Mouse (Mus musculus): Measurements from ENCODE around the gene Wwox. TPM values are rescaled to one million over a fixed set of nuclear protein-coding genes. Genes with fewer than 3 reads are reported as not detected.

Gene Wwox
- polyA plus RNA-seq, 1 experiment: 11.3 TPM

GRCm38 (mm10) chr8:114977746-114978145, 538.3 kb downstream of the Wwox start:
- H3K9me3 ChIP-seq (replicated peaks; ENCODE audit: control insufficient read depth, insufficient read depth, low read length, poor library complexity, severe bottlenecking): no peaks in the 10 kb centered on the region
- no peak overlapping the region for H3K27ac ChIP-seq (ENCODE audit: insufficient read depth, low read length)
- H3K9ac ChIP-seq (ENCODE audit: low read depth, poor library complexity, severe bottlenecking): no peak overlapping the region
- no peak overlapping the region for H3K4me3 ChIP-seq (ENCODE audit: low read depth, low read length)
- H3K27me3 ChIP-seq (ENCODE audit: control insufficient read depth, insufficient read depth, low read length, poor library complexity, severe bottlenecking): no peaks in the 10 kb centered on the region
- no peaks in the 10 kb centered on the region for H3K4me1 ChIP-seq (ENCODE audit: control insufficient read depth, insufficient read depth, low read length)
- no peak for TF ChIP-seq EP300 (IDR thresholded peaks at IDR 0.05; ENCODE audit: insufficient read depth, low read depth, low read length)
- TF ChIP-seq POLR2A (IDR thresholded peaks at IDR 0.05; ENCODE audit: insufficient read depth, low read length): no peak
- no peak for TF ChIP-seq CTCF (IDR thresholded peaks at IDR 0.05; ENCODE audit: low read depth, low read length)
- H3K36me3 ChIP-seq (ENCODE audit: control insufficient read depth, insufficient read depth, low read length, poor library complexity, severe bottlenecking): no peaks in the 10 kb centered on the region

GRCm38 (mm10) chr8:114978206-114978960, 538.9 kb downstream of the Wwox start:
- TF ChIP-seq EP300 (IDR thresholded peaks at IDR 0.05; ENCODE audit: insufficient read depth, low read depth, low read length) (no peak), CTCF (IDR thresholded peaks at IDR 0.05; ENCODE audit: low read depth, low read length) (no peak)
- no peak overlapping the region for H3K4me3 ChIP-seq (ENCODE audit: low read depth, low read length)
- H3K9ac ChIP-seq (ENCODE audit: low read depth, poor library complexity, severe bottlenecking): no peak overlapping the region
- H3K27me3 ChIP-seq (ENCODE audit: control insufficient read depth, insufficient read depth, low read length, poor library complexity, severe bottlenecking): no peaks in the 10 kb centered on the region
- H3K4me1 ChIP-seq (ENCODE audit: control insufficient read depth, insufficient read depth, low read length): no peaks in the 10 kb centered on the region
- no peak overlapping the region for H3K27ac ChIP-seq (ENCODE audit: insufficient read depth, low read length)
- no peaks in the 10 kb centered on the region for H3K9me3 ChIP-seq (replicated peaks; ENCODE audit: control insufficient read depth, insufficient read depth, low read length, poor library complexity, severe bottlenecking)
- no peaks in the 10 kb centered on the region for H3K36me3 ChIP-seq (ENCODE audit: control insufficient read depth, insufficient read depth, low read length, poor library complexity, severe bottlenecking)

- Histone ChIP-seq H3K4me3 (ENCODE audit: low read depth, low read length) (no peak overlapping the region), H3K4me1 (ENCODE audit: control insufficient read depth, insufficient read depth, low read length) (no peaks in the 10 kb centered on the region), H3K36me3 (ENCODE audit: control insufficient read depth, insufficient read depth, low read length, poor library complexity, severe bottlenecking) (no peaks in the 10 kb centered on the region), H3K9me3 (replicated peaks; ENCODE audit: control insufficient read depth, insufficient read depth, low read length, poor library complexity, severe bottlenecking) (no peaks in the 10 kb centered on the region), H3K9ac (ENCODE audit: low read depth, poor library complexity, severe bottlenecking) (no peak overlapping the region), H3K27me3 (ENCODE audit: control insufficient read depth, insufficient read depth, low read length, poor library complexity, severe bottlenecking) (no peaks in the 10 kb centered on the region), H3K27ac (ENCODE audit: insufficient read depth, low read length) (no peak overlapping the region)
- TF ChIP-seq POLR2A (IDR thresholded peaks at IDR 0.05; ENCODE audit: insufficient read depth, low read length): no peak
- no peak for TF ChIP-seq EP300 (IDR thresholded peaks at IDR 0.05; ENCODE audit: insufficient read depth, low read depth, low read length)
- no peak for TF ChIP-seq CTCF (IDR thresholded peaks at IDR 0.05; ENCODE audit: low read depth, low read length)
These were observed 540.2 kb downstream of the Wwox start for GRCm38 (mm10) chr8:114979671-114980070.

GRCm38 (mm10) chr8:114982762-114983161, 543.3 kb downstream of the Wwox start:
- no peak overlapping the region for H3K9ac ChIP-seq (ENCODE audit: low read depth, poor library complexity, severe bottlenecking)
- H3K27me3 ChIP-seq (ENCODE audit: control insufficient read depth, insufficient read depth, low read length, poor library complexity, severe bottlenecking): no peaks in the 10 kb centered on the region
- H3K27ac ChIP-seq (ENCODE audit: insufficient read depth, low read length): no peak overlapping the region
- TF ChIP-seq CTCF (IDR thresholded peaks at IDR 0.05; ENCODE audit: low read depth, low read length): no peak
- TF ChIP-seq EP300 (IDR thresholded peaks at IDR 0.05; ENCODE audit: insufficient read depth, low read depth, low read length): no peak
- TF ChIP-seq POLR2A (IDR thresholded peaks at IDR 0.05; ENCODE audit: insufficient read depth, low read length): no peak
- H3K9me3 ChIP-seq (replicated peaks; ENCODE audit: control insufficient read depth, insufficient read depth, low read length, poor library complexity, severe bottlenecking): no peaks in the 10 kb centered on the region
- H3K4me3 ChIP-seq (ENCODE audit: low read depth, low read length): no peak overlapping the region
- H3K36me3 ChIP-seq (ENCODE audit: control insufficient read depth, insufficient read depth, low read length, poor library complexity, severe bottlenecking): no peaks in the 10 kb centered on the region
- no peaks in the 10 kb centered on the region for H3K4me1 ChIP-seq (ENCODE audit: control insufficient read depth, insufficient read depth, low read length)

- H3K9me3 ChIP-seq (replicated peaks; ENCODE audit: control insufficient read depth, insufficient read depth, low read length, poor library complexity, severe bottlenecking): no peaks in the 10 kb centered on the region
- TF ChIP-seq CTCF (IDR thresholded peaks at IDR 0.05; ENCODE audit: low read depth, low read length) (no peak), POLR2A (IDR thresholded peaks at IDR 0.05; ENCODE audit: insufficient read depth, low read length) (no peak)
- peaks cover 1% of the 10 kb centered on the region; the same call in 1 of the 2 replicates for H3K27me3 ChIP-seq (ENCODE audit: control insufficient read depth, insufficient read depth, low read length, poor library complexity, severe bottlenecking)
- H3K9ac ChIP-seq (ENCODE audit: low read depth, poor library complexity, severe bottlenecking): no peak overlapping the region
- no peak overlapping the region for H3K27ac ChIP-seq (ENCODE audit: insufficient read depth, low read length)
- no peak overlapping the region for H3K4me3 ChIP-seq (ENCODE audit: low read depth, low read length)
- no peaks in the 10 kb centered on the region for H3K36me3 ChIP-seq (ENCODE audit: control insufficient read depth, insufficient read depth, low read length, poor library complexity, severe bottlenecking)
- H3K4me1 ChIP-seq (ENCODE audit: control insufficient read depth, insufficient read depth, low read length): no peaks in the 10 kb centered on the region
These were observed 545.0 kb downstream of the Wwox start for GRCm38 (mm10) chr8:114984500-114984899.

- no peak overlapping the region for H3K27ac ChIP-seq (ENCODE audit: insufficient read depth, low read length)
- H3K36me3 ChIP-seq (ENCODE audit: control insufficient read depth, insufficient read depth, low read length, poor library complexity, severe bottlenecking): no peaks in the 10 kb centered on the region
- H3K4me1 ChIP-seq (ENCODE audit: control insufficient read depth, insufficient read depth, low read length): no peaks in the 10 kb centered on the region
- H3K4me3 ChIP-seq (ENCODE audit: low read depth, low read length): no peak overlapping the region
- peaks cover 1% of the 10 kb centered on the region; the same call in 1 of the 2 replicates for H3K27me3 ChIP-seq (ENCODE audit: control insufficient read depth, insufficient read depth, low read length, poor library complexity, severe bottlenecking)
- TF ChIP-seq POLR2A (IDR thresholded peaks at IDR 0.05; ENCODE audit: insufficient read depth, low read length) (no peak), EP300 (IDR thresholded peaks at IDR 0.05; ENCODE audit: insufficient read depth, low read depth, low read length) (no peak)
- no peak overlapping the region for H3K9ac ChIP-seq (ENCODE audit: low read depth, poor library complexity, severe bottlenecking)
- H3K9me3 ChIP-seq (replicated peaks; ENCODE audit: control insufficient read depth, insufficient read depth, low read length, poor library complexity, severe bottlenecking): no peaks in the 10 kb centered on the region
These were observed 546.5 kb downstream of the Wwox start for GRCm38 (mm10) chr8:114985996-114986395.

All from ES-Bruce4 (cell line).